Mouse (Mus musculus) left cerebral cortex, adult 6 months (tissue): ENCODE data around the gene Olfr552. TPM values are rescaled to one million over a fixed set of nuclear protein-coding genes. Genes with fewer than 3 reads are reported as not detected.

Experiments
- long read RNA-seq, 2 experiments: library from polyadenylated mRNA; unstranded; transcript quantifications; one replicate each; pipeline ENCODE4 v2.0.0; 2019 to 2020
- polyA plus RNA-seq: library from polyadenylated mRNA; unstranded; fragments of <200 nt; fragmentation: Nextera tagmentation; gene quantifications from 2 replicates; pipeline ENCODE4 v1.2.3, GENCODE M21; 2021

The Olfr552 gene
- polyA plus RNA-seq = not detected in 2 replicates
- long read RNA-seq, experiment 1 = 0 reads
- long read RNA-seq, experiment 2 = 0 reads

GRCm38 (mm10) chr7:102597378-102598031 lies at the start of gene Olfr552:
Gene Olfr552, plus strand, starts transcription at chr7:102597770.

GRCm38 (mm10) chr7:102549570-102549969 lies 48.0 kb upstream of the Olfr552 start, which contains the start of gene Olfr549:
Gene Olfr549, plus strand, starts transcription at chr7:102549870.

GRCm38 (mm10) chr7:102564999-102565997 lies 32.3 kb upstream of the Olfr552 start, which contains the start of gene Trim21:
Gene Trim21, minus strand, starts transcription at chr7:102565486.

GRCm38 (mm10) chr7:102571142-102571541 lies 26.4 kb upstream of the Olfr552 start, which contains the start of gene Olfr550:
Gene Olfr550, plus strand, starts transcription at chr7:102571442.

GRCm38 (mm10) chr7:102591786-102592185 lies 5.8 kb upstream of the Olfr552 start, which contains the start of gene Olfr551:
Gene Olfr551, minus strand, starts transcription at chr7:102591886.

GRCm38 (mm10) chr7:102618118-102618517 lies 20.5 kb downstream of the Olfr552 start, which contains the start of gene Olfr553:
Gene Olfr553, minus strand, starts transcription at chr7:102618218.

GRCm38 (mm10) chr7:102638132-102638531 lies 40.6 kb downstream of the Olfr552 start, which contains the start of gene Olfr554:
Gene Olfr554, plus strand, starts transcription at chr7:102638432.

Other genes starting within 250 kb of the Olfr552 start
- 7.2 and 7.6 TPM in 2 replicates for gene Rrm1, start 156.1 kb upstream of the Olfr552 start, polyA plus RNA-seq
- gene Olfr543, start 116.1 kb upstream of the Olfr552 start, polyA plus RNA-seq = not detected in 2 replicates
- not detected in 2 replicates for gene Olfr544, start 109.5 kb upstream of the Olfr552 start, polyA plus RNA-seq
- not detected in 2 replicates for gene Olfr545, start 98.2 kb upstream of the Olfr552 start, polyA plus RNA-seq
- not detected in 2 replicates for gene Olfr547, start 63.0 kb upstream of the Olfr552 start, polyA plus RNA-seq
- not detected in 2 replicates for gene Olfr548-ps1, start 56.9 kb upstream of the Olfr552 start, polyA plus RNA-seq
- gene Olfr549, start 47.9 kb upstream of the Olfr552 start, polyA plus RNA-seq = not detected in 2 replicates
- 0.11 and 0.68 TPM in 2 replicates for gene Trim21, start 32.3 kb upstream of the Olfr552 start, polyA plus RNA-seq
- 0.20 TPM in 1 of 2 replicates, not detected in the other for gene Olfr550, start 26.3 kb upstream of the Olfr552 start, polyA plus RNA-seq
- gene Olfr551, start 5.9 kb upstream of the Olfr552 start, polyA plus RNA-seq = 0.01 TPM in 1 of 2 replicates, not detected in the other
- not detected in 2 replicates for gene Olfr553, start 20.4 kb downstream of the Olfr552 start, polyA plus RNA-seq
- not detected in 2 replicates for gene Olfr554, start 40.7 kb downstream of the Olfr552 start, polyA plus RNA-seq
- gene Olfr555, start 61.1 kb downstream of the Olfr552 start, polyA plus RNA-seq = not detected in 2 replicates
- gene Olfr556, start 67.1 kb downstream of the Olfr552 start, polyA plus RNA-seq = not detected in 2 replicates
- 3.1 TPM in 2 replicates for gene Trim68, start 89.6 kb downstream of the Olfr552 start, polyA plus RNA-seq
- gene Olfr557, start 98.1 kb downstream of the Olfr552 start, polyA plus RNA-seq = not detected in 2 replicates
- gene Olfr558, start 104.4 kb downstream of the Olfr552 start, polyA plus RNA-seq = not detected in 2 replicates
- not detected in 2 replicates for gene Olfr33, start 121.3 kb downstream of the Olfr552 start, polyA plus RNA-seq
- gene Olfr559, start 129.7 kb downstream of the Olfr552 start, polyA plus RNA-seq = not detected in 2 replicates
- gene Olfr560, start 161.6 kb downstream of the Olfr552 start, polyA plus RNA-seq = not detected in 2 replicates
- gene Olfr78, start 161.7 kb downstream of the Olfr552 start, polyA plus RNA-seq = 0.33 and 0.41 TPM in 2 replicates
- not detected in 2 replicates for gene Olfr561, start 173.5 kb downstream of the Olfr552 start, polyA plus RNA-seq
- gene Olfr564, start 205.7 kb downstream of the Olfr552 start, polyA plus RNA-seq = not detected in 2 replicates